Mouse (Mus musculus) gastrocnemius, postnatal 10 days (tissue): ENCODE data around the gene Polr2i. TPM values are rescaled to one million over a fixed set of nuclear protein-coding genes. Genes with fewer than 3 reads are reported as not detected.

Experiments used
- DNase-seq: peaks from one replicate; pipeline ENCODE4 v3.0.0; 2021; ENCODE audit warnings: mixed read lengths
- total RNA-seq, 2 experiments: library from RNA; stranded (reverse); gene quantifications; 2 replicates each; pipeline ENCODE4 v1.2.3; 2021

The Polr2i gene
- total RNA-seq, 2 experiments from 2014 or later, result 71.9 to 80.7 TPM

DNA sequence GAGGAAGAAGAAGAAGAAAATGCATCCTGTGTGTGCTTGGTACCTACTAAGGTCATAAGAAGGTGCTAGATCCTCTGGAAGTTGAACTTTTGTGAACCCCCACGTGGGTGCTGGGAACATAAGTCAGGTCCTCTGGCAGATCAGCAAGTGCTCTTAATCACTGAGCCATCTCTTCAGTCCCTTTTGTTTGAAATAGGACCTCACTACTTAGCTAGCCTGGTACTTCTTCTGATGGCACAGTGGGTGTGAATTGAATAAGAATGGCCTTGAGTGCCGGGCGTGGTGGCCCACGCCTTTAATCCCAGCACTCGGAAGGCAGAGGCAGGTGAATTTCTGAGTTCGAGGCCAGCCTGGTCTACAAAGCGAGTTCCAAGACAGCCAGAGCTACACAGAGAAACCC is 34.2 kb downstream of the Polr2i start:
- no peak for DNase-seq

DNA sequence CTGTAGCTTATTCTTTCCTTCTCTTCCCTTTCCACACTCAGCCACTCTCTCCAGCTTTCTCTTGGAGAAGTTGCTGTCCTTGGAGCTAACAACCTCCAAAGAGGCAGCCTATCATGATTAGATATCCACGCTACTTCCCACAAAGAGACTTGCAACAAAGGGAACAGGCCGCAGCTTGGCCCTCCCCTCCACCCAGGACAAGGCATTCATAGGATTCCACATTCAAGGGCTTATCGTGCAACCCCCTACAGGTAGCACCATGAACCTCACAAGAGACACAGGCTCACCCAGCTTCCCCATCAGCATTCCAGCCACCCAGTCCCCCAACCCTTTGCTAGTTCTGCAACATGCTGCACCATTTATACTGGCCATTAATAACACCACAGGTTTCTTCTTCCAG is 35.0 kb downstream of the Polr2i start:
- DNase-seq, result no peak

DNA sequence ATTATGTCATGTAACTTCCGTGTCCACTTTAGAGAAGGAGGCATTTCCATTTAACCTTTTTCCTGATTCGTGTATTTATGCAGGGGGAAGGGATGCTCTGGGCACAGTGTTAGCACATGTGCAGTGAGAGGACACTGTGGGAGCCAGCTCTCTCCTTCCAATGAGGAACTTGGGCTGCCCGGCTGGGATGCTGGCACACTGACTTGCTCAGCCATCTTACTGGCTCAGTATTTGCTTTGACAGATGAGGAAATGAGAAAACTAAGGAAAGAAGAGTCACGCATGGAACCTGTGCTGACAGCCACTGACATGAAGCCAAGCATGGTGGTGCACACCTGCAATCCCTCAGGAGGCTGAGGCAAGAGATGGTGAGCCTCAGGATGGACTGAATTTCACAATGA is 37.9 kb downstream of the Polr2i start:
- no peak for DNase-seq

DNA sequence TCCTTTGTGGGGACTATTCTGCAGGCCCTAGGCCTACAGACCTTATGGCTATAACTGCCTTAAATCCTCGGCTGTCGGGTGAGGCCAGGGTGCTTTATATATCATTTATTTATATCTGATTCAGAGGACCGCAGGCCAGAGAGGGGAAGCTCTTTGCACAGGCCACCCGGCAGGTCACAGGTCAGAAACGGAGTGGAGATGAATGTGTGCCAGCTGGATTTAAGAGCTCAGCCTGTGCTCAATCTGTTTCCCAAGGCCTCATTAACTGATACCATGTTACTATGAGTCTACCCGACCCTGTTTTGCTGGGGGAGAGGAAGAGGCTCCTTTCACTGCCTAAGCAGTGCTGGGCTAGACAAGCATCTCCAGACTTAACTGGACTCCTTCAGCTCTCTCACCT is 42.6 kb downstream of the Polr2i start:
- no peak for DNase-seq

DNA sequence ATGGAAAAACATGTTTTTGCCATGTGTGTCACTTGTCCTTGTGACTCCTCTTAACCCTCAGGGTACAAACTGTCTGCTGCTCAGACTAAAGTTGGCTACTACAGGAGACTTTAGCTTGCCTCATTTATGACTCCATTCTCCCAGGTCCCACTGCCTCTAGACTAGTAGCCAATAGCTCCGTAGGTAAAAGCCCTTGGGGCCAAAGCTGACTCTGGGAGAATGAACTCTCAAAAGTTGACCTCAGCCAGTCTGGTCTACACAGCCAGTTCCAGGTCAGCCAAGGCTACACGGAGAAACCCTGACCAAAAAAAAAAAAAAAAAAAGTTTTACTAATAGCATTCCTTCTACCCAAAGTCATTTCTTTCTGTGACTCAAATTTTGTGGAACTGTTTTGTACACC is 47.2 kb downstream of the Polr2i start:
- no peak for DNase-seq

- DNase-seq, result no peak
Measured at GRCm38 (mm10) chr7:30279536-30279935, 47.8 kb downstream of the Polr2i start.

DNA sequence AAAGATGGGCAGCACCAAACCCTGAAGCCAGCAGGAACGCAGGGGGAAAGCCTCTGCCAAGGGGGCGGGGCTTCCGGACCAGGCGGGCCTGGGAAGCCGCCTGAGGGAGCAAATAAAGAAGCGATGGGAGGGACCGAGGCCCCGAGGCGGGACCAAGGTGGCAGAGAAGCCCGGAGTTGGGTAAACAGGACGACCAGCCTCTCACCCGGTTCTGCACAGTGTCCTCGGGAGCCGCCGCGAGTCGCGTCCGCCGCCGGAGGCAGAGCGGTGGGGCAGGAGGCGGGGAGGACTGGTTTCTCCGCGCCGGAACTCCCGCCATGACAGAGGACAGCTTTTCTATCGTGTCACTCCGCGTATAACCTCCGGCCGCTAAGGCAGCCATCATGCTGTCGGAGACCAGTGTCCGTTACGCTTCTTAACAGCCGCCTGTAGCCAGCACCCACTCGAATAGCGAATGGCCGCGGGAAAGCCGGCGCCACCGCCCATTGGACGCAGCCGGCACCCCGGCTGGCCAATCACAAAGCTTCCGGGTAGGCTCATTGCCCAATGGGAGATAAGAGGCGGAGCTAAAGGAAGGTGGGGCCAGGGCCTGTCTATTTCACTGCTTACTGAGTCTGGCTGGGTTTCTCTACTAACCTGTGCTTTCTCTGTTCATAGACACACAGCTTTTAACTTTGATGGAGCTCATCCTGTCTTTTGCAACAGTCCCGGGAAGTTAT is 48.4 kb downstream of the Polr2i start, which contains the start of the genes Thap8 and Wdr62:
Gene Thap8 (plus strand): TSS at position 144 of the 719 bp plus-strand sequence.
Gene Wdr62 (minus strand): TSS at position 469 of the 719 bp plus-strand sequence.
- DNase-seq, result peak; percentile 91

GRCm38 (mm10) chr7:30280670-30281138 is 49.0 kb downstream of the Polr2i start:
- peak; percentile 81 for DNase-seq

DNA sequence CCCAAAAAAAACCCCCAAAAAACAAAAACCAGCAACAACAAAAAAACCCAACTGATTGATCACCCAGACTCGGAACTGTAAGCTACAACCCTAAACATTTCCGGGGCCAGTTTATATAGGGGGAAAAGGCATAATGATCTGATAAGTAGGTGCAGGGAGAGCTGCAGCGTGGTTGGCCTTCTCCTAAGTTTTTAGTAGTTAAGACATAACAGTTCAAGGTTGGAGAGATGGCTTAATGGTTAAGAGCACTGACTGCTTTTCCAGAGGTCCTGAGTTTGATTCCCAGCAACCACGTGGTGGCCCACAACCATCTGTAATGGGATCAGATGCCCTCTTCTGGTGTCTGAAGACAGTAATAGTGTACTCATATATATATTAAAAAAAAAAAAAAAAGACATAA is 49.8 kb downstream of the Polr2i start:
- DNase-seq, result no peak

DNA sequence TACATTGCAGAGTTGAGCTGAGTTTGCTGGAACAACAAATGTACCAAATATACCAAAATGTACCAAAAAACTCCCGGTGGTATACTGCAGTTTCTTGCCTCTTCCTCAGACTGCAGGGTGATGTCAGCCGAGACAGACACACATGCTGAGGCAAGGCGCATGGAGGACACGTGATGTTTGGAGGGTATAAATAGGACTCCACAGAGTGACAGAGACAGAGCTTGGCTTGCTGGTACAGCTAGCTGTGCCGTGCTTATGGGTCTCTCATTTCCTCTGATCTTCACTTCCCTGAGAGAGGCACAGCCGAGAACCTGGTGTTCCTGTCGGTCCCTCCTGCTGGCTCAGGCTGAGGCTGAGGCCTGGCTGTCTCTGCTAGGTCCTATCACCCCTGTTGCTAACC is 51.0 kb downstream of the Polr2i start:
- no peak for DNase-seq

Other genes starting within 250 kb of the Polr2i start
- gene Zfp568, start 248.0 kb upstream of the Polr2i start, total RNA-seq, result 10 to 100 TPM; 63.5 to 67.4 TPM
- gene Zfp14, start 180.6 kb upstream of the Polr2i start, total RNA-seq, result 1 to 10 TPM; 1.5 to 2.9 TPM
- gene Zfp82, start 159.0 kb upstream of the Polr2i start, total RNA-seq, result 1 to 10 TPM in 1 of 2 experiments, under 1 TPM in 1; 0.52 to 1.2 TPM
- 1 to 10 TPM in 1 of 2 experiments, under 1 TPM in 1; 0.33 to 1.8 TPM for gene Gm26920, start 141.5 kb upstream of the Polr2i start, total RNA-seq
- gene Zfp566, start 141.4 kb upstream of the Polr2i start, total RNA-seq, result 1 to 10 TPM; 2.0 to 3.2 TPM
- gene Zfp260, start 137.2 kb upstream of the Polr2i start, total RNA-seq, result 10 to 100 TPM; 35.2 to 46.9 TPM
- gene Zfp382, start 110.0 kb upstream of the Polr2i start, total RNA-seq, result 1 to 10 TPM; 2.6 to 4.8 TPM
- gene Zfp146, start 62.2 kb upstream of the Polr2i start, total RNA-seq, result 10 to 100 TPM; 34.6 to 40.3 TPM
- 100 to 1,000 TPM; 630 to 723 TPM for gene Cox7a1, start 47.8 kb upstream of the Polr2i start, total RNA-seq
- 100 to 1,000 TPM; 314 to 330 TPM for gene Capns1, start 33.1 kb upstream of the Polr2i start, total RNA-seq
- gene Tbcb, start 324 bp downstream of the Polr2i start, total RNA-seq, result 10 to 100 TPM; 42.8 to 47.0 TPM
- under 1 TPM in 1 of 2 experiments, not detected in 1; 0.77 TPM for gene Ovol3, start 3.8 kb downstream of the Polr2i start, total RNA-seq
- under 1 TPM; 0.32 to 0.38 TPM for gene Thap8, start 48.1 kb downstream of the Polr2i start, total RNA-seq
- 1 to 10 TPM; 4.9 to 5.9 TPM for gene Wdr62, start 48.5 kb downstream of the Polr2i start, total RNA-seq
- 10 to 100 TPM; 22.2 to 26.5 TPM for gene Clip3, start 59.8 kb downstream of the Polr2i start, total RNA-seq
- 10 to 100 TPM; 18.3 to 18.6 TPM for gene Alkbh6, start 76.8 kb downstream of the Polr2i start, total RNA-seq
- 1 to 10 TPM; 1.8 TPM for gene Syne4, start 82.9 kb downstream of the Polr2i start, total RNA-seq
- 1 to 10 TPM; 1.0 to 1.2 TPM for gene E130208F15Rik, start 89.8 kb downstream of the Polr2i start, total RNA-seq
- 10 to 100 TPM; 10.3 to 11.5 TPM for gene Sdhaf1, start 91.9 kb downstream of the Polr2i start, total RNA-seq
- gene Lrfn3, start 130.8 kb downstream of the Polr2i start, total RNA-seq, result 1 to 10 TPM; 1.6 to 3.1 TPM
- 10 to 100 TPM; 11.9 to 22.2 TPM for gene Tyrobp, start 181.8 kb downstream of the Polr2i start, total RNA-seq
- under 1 TPM; 0.66 to 0.72 TPM for gene Hcst, start 187.9 kb downstream of the Polr2i start, total RNA-seq
- under 1 TPM; 0.14 to 0.45 TPM for gene Nfkbid, start 189.8 kb downstream of the Polr2i start, total RNA-seq
- gene Aplp1, start 213.6 kb downstream of the Polr2i start, total RNA-seq, result 1 to 10 TPM; 3.3 to 4.4 TPM
- not detected for gene Kirrel2, start 225.7 kb downstream of the Polr2i start, total RNA-seq
- not detected for gene Nphs1, start 226.4 kb downstream of the Polr2i start, total RNA-seq